Mouse (Mus musculus): ENCODE results near the gene Bod1.

DNA sequence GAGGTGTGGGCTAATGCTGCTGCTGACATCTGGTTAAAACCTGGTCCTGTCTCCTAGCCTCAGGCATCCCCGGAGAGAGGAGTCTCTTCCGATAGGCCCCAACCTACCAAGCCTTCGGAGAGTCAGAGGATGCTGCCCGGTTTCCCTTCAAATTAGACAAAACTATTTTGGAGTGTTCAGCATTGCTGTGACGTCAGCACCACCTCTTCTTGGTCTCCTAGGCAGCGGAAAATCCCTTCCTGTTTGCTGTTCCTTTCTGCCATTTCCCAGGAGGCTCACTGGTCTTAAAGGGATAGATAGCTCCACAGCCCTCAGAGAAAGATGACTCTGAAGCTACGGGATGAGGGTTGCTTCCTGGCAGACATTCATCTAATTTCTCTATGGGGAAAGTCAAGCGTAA, 31.5 kb upstream of the Bod1 start:
- TF ChIP-seq CTCF (IDR thresholded peaks at IDR 0.05; ENCODE audit: control insufficient read depth, insufficient read depth, low read length) (no peak), POLR2A (IDR thresholded peaks at IDR 0.05; ENCODE audit: borderline replicate concordance, control insufficient read depth, low read depth, low read length) (no peak)
